Mouse (Mus musculus): ENCODE data around the gene Psmg4. TPM values are rescaled to one million over a fixed set of nuclear protein-coding genes. Genes with fewer than 3 reads are reported as not detected.

The Psmg4 gene
- total and polyA plus RNA-seq, 3 experiments: 121 to 161 TPM; not detected in 1

DNA sequence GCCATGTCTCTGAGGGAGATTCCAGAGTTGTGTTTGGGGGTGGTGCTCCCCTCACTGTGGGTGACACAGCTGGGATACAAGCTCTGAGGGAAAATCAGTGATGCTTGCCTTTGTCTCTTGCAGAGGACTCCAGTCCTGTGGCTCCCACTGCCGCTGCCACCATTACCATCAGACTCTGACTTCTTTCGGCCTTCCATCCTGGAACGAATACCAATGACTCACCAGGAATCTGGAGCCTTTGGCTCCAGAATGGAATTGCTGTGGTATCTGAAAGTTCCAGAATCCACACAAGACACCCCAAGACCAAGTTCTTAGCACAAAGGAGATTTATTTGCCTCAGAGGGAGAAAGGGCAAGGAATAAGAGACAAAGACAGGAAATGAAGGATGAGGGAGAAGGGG, 49.7 kb upstream of the Psmg4 start:
- Histone ChIP-seq H3K4me3 (ENCODE audit: control insufficient read depth in 1 of 2, insufficient read depth in 1 of 2, low read depth in 2 of 2, low read length in 2 of 2) (no peak overlapping the region), H3K27me3 (ENCODE audit: control insufficient read depth in 1 of 2, insufficient read depth in 2 of 2, low read length in 2 of 2) (no peaks in the 10 kb centered on the region), H3K4me1 (ENCODE audit: control insufficient read depth in 1 of 2, insufficient read depth in 2 of 2, low read length in 2 of 2) (peaks cover 29 to 36% of the 10 kb centered on the region in 2 experiments), H3K36me3 (ENCODE audit: control insufficient read depth in 1 of 2, insufficient read depth in 2 of 2, low read length in 2 of 2) (peaks cover 0 to 31% of the 10 kb centered on the region in 2 experiments; a peak in 2 of 4 replicates), H3K27ac (ENCODE audit: control insufficient read depth, low read depth, low read length) (no peak overlapping the region), H3K9me3 (replicated peaks; ENCODE audit: insufficient read depth, low read length) (no peaks in the 10 kb centered on the region), H3K79me2 (ENCODE audit: control insufficient read depth, insufficient read depth, low read length, poor library complexity) (no peaks in the 10 kb centered on the region), H3K9ac (ENCODE audit: control insufficient read depth, low read depth, low read length, poor library complexity, severe bottlenecking) (no peak overlapping the region)
- no peak for DNase-seq (ENCODE audit: low read depth, low spot score)
- TF ChIP-seq BHLHE40 (IDR thresholded peaks at IDR 0.05; ENCODE audit: borderline replicate concordance, low read depth, low read length) (no peak), CHD2 (IDR thresholded peaks at IDR 0.05; ENCODE audit: low read length) (no peak), EP300 (IDR thresholded peaks at IDR 0.05; ENCODE audit: low read depth in 1 of 2, low read length in 2 of 2) (no peak), ZMIZ1 (IDR thresholded peaks at IDR 0.05; ENCODE audit: low read depth, low read length) (no peak), UBTF (IDR thresholded peaks at IDR 0.05; ENCODE audit: borderline replicate concordance, insufficient read depth, low read depth, low read length) (no peak), TCF12 (IDR thresholded peaks at IDR 0.05; ENCODE audit: low read depth, low read length) (no peak), ZC3H11A (IDR thresholded peaks at IDR 0.05; ENCODE audit: low read depth, low read length) (no peak), TAL1 (IDR thresholded peaks at IDR 0.05; ENCODE audit: low read length) (no peak), ZNF384 (IDR thresholded peaks at IDR 0.05; ENCODE audit: low read depth, low read length) (no peak), NRF1 (IDR thresholded peaks at IDR 0.05; ENCODE audit: insufficient read depth, low read depth, low read length, poor library complexity, severe bottlenecking) (no peak), CHD1 (IDR thresholded peaks at IDR 0.05; ENCODE audit: low read depth, low read length) (no peak)

- H3K79me2 ChIP-seq (ENCODE audit: control insufficient read depth, insufficient read depth, low read length, poor library complexity): no peaks in the 10 kb centered on the region
- no peaks in the 10 kb centered on the region for H3K27me3 ChIP-seq (ENCODE audit: control insufficient read depth in 1 of 2, insufficient read depth in 2 of 2, low read length in 2 of 2)
- H3K4me3 ChIP-seq (ENCODE audit: control insufficient read depth in 1 of 2, insufficient read depth in 1 of 2, low read depth in 2 of 2, low read length in 2 of 2): no peak overlapping the region
- no peak for DNase-seq (ENCODE audit: low read depth, low spot score)
- no peak overlapping the region for H3K27ac ChIP-seq (ENCODE audit: control insufficient read depth, low read depth, low read length)
- H3K9ac ChIP-seq (ENCODE audit: control insufficient read depth, low read depth, low read length, poor library complexity, severe bottlenecking): no peak overlapping the region
- H3K36me3 ChIP-seq (ENCODE audit: control insufficient read depth in 1 of 2, insufficient read depth in 2 of 2, low read length in 2 of 2): peaks cover 0 to 41% of the 10 kb centered on the region in 2 experiments; a peak in 2 of 4 replicates
- peaks cover 35 to 45% of the 10 kb centered on the region in 2 experiments for H3K4me1 ChIP-seq (ENCODE audit: control insufficient read depth in 1 of 2, insufficient read depth in 2 of 2, low read length in 2 of 2)
- no peaks in the 10 kb centered on the region for H3K9me3 ChIP-seq (replicated peaks; ENCODE audit: insufficient read depth, low read length)
- TF ChIP-seq TCF12 (IDR thresholded peaks at IDR 0.05; ENCODE audit: low read depth, low read length): no peak
- no peak for TF ChIP-seq MYB (IDR thresholded peaks at IDR 0.05; ENCODE audit: low read depth, low read length)
- no peak for TF ChIP-seq ZMIZ1 (IDR thresholded peaks at IDR 0.05; ENCODE audit: low read depth, low read length)
- no peak for TF ChIP-seq SIN3A (IDR thresholded peaks at IDR 0.05; ENCODE audit: low read length)
- TF ChIP-seq CTCF (IDR thresholded peaks at IDR 0.05 in 2 of 3, conservative IDR thresholded peaks at IDR 0.05 in 1 of 3; ENCODE audit: control insufficient read depth in 1 of 3, insufficient read depth in 1 of 3, low read depth in 2 of 3, low read length in 3 of 3, poor library complexity in 1 of 3, severe bottlenecking in 1 of 3): no peak
- TF ChIP-seq POLR2A (IDR thresholded peaks at IDR 0.05; ENCODE audit: control insufficient read depth in 1 of 2, insufficient read depth in 1 of 2, low read depth in 1 of 2, low read length in 2 of 2, poor library complexity in 1 of 2): no peak
- no peak for TF ChIP-seq EP300 (IDR thresholded peaks at IDR 0.05; ENCODE audit: low read depth in 1 of 2, low read length in 2 of 2)
- no peak for TF ChIP-seq MYC (IDR thresholded peaks at IDR 0.05; ENCODE audit: low read depth, low read length)
- TF ChIP-seq MAX (IDR thresholded peaks at IDR 0.05; ENCODE audit: low read length): no peak
- TF ChIP-seq CHD2 (IDR thresholded peaks at IDR 0.05; ENCODE audit: low read length): no peak
- TF ChIP-seq USF2 (IDR thresholded peaks at IDR 0.05; ENCODE audit: borderline replicate concordance in 1 of 2, insufficient read depth in 1 of 2, low read depth in 1 of 2, low read length in 2 of 2): no peak
- TF ChIP-seq E2F4 (IDR thresholded peaks at IDR 0.05; ENCODE audit: borderline replicate concordance, low read depth, low read length): no peak
- no peak for TF ChIP-seq HCFC1 (IDR thresholded peaks at IDR 0.05; ENCODE audit: low read depth, low read length)
- no peak for TF ChIP-seq UBTF (IDR thresholded peaks at IDR 0.05; ENCODE audit: borderline replicate concordance, insufficient read depth, low read depth, low read length)
- no peak for TF ChIP-seq RCOR1 (IDR thresholded peaks at IDR 0.05; ENCODE audit: low read depth, low read length)
- no peak for TF ChIP-seq CHD1 (IDR thresholded peaks at IDR 0.05; ENCODE audit: low read depth, low read length)
- no peak for TF ChIP-seq ZKSCAN1 (IDR thresholded peaks at IDR 0.05; ENCODE audit: low read depth, low read length)
- TF ChIP-seq NRF1 (IDR thresholded peaks at IDR 0.05; ENCODE audit: insufficient read depth, low read depth, low read length, poor library complexity, severe bottlenecking): no peak
- TF ChIP-seq POLR2AphosphoS5 (IDR thresholded peaks at IDR 0.05; ENCODE audit: borderline replicate concordance, low read depth, low read length): no peak
Measured at GRCm38 (mm10) chr13:34114654-34115053, 48.1 kb upstream of the Psmg4 start.

Data from MEL (cell line).